Mouse (Mus musculus): ENCODE data around the gene Nck2. TPM values are rescaled to one million over a fixed set of nuclear protein-coding genes. Genes with fewer than 3 reads are reported as not detected.

Nck2 gene
- polyA plus RNA-seq, 1 experiment, result 2.4 TPM

- H3K9me3 ChIP-seq (ENCODE audit: control insufficient read depth, low read length), result no peaks in the 10 kb centered on the region
- peaks cover 35% of the 10 kb centered on the region for H3K4me1 ChIP-seq (ENCODE audit: control insufficient read depth)
- TF ChIP-seq TAL1 (IDR thresholded peaks at IDR 0.05; ENCODE audit: low read length) (no peak), GATA1 (IDR thresholded peaks at IDR 0.05; ENCODE audit: low read length) (no peak)
- H3K36me3 ChIP-seq (ENCODE audit: control insufficient read depth), result no peaks in the 10 kb centered on the region
- H3K4me3 ChIP-seq (replicated peaks), result no peak overlapping the region
- no peaks in the 10 kb centered on the region for H3K27me3 ChIP-seq (ENCODE audit: control insufficient read depth)
Observed at GRCm38 (mm10) chr1:43404693-43405678, 39.4 kb upstream of the Nck2 start.

DNA sequence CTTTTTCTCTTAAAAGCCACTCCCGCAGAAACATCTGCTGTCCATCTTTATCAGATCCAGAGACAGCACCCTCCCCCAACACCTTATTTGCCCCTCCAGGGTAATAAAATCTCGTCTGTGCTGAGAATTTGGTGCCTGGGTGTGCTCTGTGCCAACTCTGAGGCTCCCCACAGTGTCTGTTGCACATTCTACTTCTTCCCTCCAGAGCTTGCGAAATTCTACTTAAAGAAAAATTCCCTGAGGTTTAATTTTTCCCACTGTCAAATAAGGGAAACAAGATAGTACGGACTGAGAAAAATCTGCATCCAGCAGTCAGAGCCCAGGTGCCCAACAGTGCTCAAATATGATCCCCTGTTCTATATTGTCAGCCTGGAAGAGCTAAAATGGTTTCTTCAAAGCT lies 35.4 kb upstream of the Nck2 start:
- no peaks in the 10 kb centered on the region for H3K9me3 ChIP-seq (ENCODE audit: control insufficient read depth, low read length)
- H3K4me1 ChIP-seq (ENCODE audit: control insufficient read depth), result peaks cover 47% of the 10 kb centered on the region
- TF ChIP-seq GATA1 (IDR thresholded peaks at IDR 0.05; ENCODE audit: low read length) (no peak), TAL1 (IDR thresholded peaks at IDR 0.05; ENCODE audit: low read length) (no peak)
- H3K36me3 ChIP-seq (ENCODE audit: control insufficient read depth), result no peaks in the 10 kb centered on the region; the same call in 1 of the 2 replicates
- no peaks in the 10 kb centered on the region for H3K27me3 ChIP-seq (ENCODE audit: control insufficient read depth)
- no peak overlapping the region for H3K4me3 ChIP-seq (replicated peaks)

DNA sequence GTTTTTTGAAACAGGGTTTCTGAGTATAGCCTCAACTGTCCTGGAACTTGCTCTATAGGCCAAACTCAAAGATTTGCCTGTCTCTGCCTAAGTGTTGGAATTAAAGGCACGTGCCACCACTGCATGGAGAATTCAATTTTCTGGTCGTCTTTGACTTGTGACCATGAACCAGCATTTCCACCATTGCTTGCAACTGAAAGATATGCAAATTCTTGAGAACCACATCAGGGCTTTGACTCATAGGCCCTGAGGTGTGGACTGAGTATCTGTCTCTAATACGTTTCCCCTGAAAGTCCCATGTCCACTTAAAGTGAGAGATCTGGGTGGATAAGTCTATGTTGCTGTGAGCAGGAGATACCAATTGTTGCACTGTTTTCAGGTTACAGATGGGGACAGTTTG lies 31.6 kb upstream of the Nck2 start:
- peaks cover 4% of the 10 kb centered on the region; the same call in 1 of the 2 replicates for H3K36me3 ChIP-seq (ENCODE audit: control insufficient read depth)

DNA sequence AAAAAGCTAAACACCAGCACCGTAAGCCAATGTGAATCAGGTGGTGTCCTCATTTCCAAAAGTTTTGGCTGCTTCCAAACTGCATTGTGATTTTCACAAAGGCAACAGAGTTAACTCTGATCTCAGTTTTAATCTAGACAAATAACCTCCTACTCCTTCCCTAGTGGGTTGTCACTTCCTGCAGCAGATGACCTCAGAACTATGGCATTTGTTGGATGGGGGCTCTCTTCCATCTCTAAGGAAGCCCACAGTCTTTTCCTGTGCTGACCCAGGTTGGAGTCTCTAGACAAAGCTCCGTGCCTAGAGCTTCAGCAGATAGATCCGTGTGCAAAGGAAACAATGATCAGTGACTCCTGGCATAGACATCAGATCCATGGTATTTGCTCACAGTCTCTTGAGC lies 31.1 kb upstream of the Nck2 start:
- TF ChIP-seq TAL1 (IDR thresholded peaks at IDR 0.05; ENCODE audit: low read length), result no peak
- TF ChIP-seq GATA1 (IDR thresholded peaks at IDR 0.05; ENCODE audit: low read length), result no peak
- Histone ChIP-seq H3K36me3 (ENCODE audit: control insufficient read depth) (peaks cover 4% of the 10 kb centered on the region; the same call in 1 of the 2 replicates), H3K4me1 (ENCODE audit: control insufficient read depth) (peaks cover 74% of the 10 kb centered on the region), H3K4me3 (replicated peaks) (no peak overlapping the region), H3K9me3 (ENCODE audit: control insufficient read depth, low read length) (no peaks in the 10 kb centered on the region), H3K27me3 (ENCODE audit: control insufficient read depth) (no peaks in the 10 kb centered on the region)

More for the DNA sequence above, 31.6 kb upstream of the Nck2 start:
- TF ChIP-seq TAL1 (IDR thresholded peaks at IDR 0.05; ENCODE audit: low read length), result no peak
- TF ChIP-seq GATA1 (IDR thresholded peaks at IDR 0.05; ENCODE audit: low read length), result no peak
- H3K27me3 ChIP-seq (ENCODE audit: control insufficient read depth), result no peaks in the 10 kb centered on the region
- peaks cover 73% of the 10 kb centered on the region for H3K4me1 ChIP-seq (ENCODE audit: control insufficient read depth)
- no peaks in the 10 kb centered on the region for H3K9me3 ChIP-seq (ENCODE audit: control insufficient read depth, low read length)
- H3K4me3 ChIP-seq (replicated peaks), result no peak overlapping the region

GRCm38 (mm10) chr1:43413749-43414148 lies 30.6 kb upstream of the Nck2 start:
- H3K4me1 ChIP-seq (ENCODE audit: control insufficient read depth), result peaks cover 76% of the 10 kb centered on the region
- TF ChIP-seq GATA1 (IDR thresholded peaks at IDR 0.05; ENCODE audit: low read length), result no peak
- no peak for TF ChIP-seq TAL1 (IDR thresholded peaks at IDR 0.05; ENCODE audit: low read length)

DNA sequence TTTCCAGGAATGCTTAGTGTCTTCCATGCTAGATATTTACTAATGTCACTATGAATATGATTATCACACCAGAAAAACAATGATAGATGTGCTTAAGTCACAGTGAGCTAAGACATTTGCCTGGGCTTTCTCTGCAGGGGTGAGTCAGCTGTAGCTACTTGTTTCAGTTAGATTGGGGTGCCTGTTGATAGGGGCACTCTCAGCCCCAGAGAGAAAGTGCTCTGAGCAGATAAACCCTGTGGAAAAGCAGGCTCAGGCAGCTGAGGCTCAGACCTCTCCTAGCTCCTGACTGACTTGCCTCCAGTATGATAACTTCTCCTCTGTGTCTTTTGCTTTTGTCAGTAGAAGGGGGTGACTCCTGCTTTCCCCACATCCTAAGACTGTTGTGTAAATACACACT lies 30.2 kb upstream of the Nck2 start:
- peaks cover 4% of the 10 kb centered on the region; the same call in 1 of the 2 replicates for H3K36me3 ChIP-seq (ENCODE audit: control insufficient read depth)
- H3K4me3 ChIP-seq (replicated peaks), result peak overlapping the region; percentile 6
- TF ChIP-seq TAL1 (IDR thresholded peaks at IDR 0.05; ENCODE audit: low read length) (peak; percentile 67), GATA1 (IDR thresholded peaks at IDR 0.05; ENCODE audit: low read length) (peak; percentile 82)
- H3K9me3 ChIP-seq (ENCODE audit: control insufficient read depth, low read length), result no peaks in the 10 kb centered on the region
- no peaks in the 10 kb centered on the region for H3K27me3 ChIP-seq (ENCODE audit: control insufficient read depth)
- peaks cover 71% of the 10 kb centered on the region for H3K4me1 ChIP-seq (ENCODE audit: control insufficient read depth)

More at GRCm38 (mm10) chr1:43413749-43414148, 30.6 kb upstream of the Nck2 start:
- Histone ChIP-seq H3K4me3 (replicated peaks) (peak overlapping the region; percentile 6), H3K9me3 (ENCODE audit: control insufficient read depth, low read length) (no peaks in the 10 kb centered on the region), H3K27me3 (ENCODE audit: control insufficient read depth) (no peaks in the 10 kb centered on the region), H3K36me3 (ENCODE audit: control insufficient read depth) (peaks cover 4% of the 10 kb centered on the region; the same call in 1 of the 2 replicates)

DNA sequence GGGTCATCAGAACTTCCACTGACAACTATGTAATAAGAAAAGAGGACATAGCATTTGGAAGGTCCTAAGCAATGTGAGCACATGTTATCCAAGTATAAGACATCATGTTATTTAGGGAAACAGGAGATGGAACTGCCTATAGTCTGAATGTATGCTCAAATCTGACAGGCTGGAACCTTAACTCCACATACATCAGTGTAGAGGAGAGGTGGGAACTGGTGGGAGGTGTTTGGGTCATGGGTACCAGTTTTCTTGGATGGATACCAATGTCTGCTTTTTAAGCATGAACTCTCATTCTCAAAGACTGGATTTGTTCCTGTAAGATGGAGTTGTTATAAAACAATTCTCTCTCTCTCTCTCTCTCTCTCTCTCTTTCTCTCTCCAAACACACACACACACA lies 29.4 kb upstream of the Nck2 start:
- Histone ChIP-seq H3K36me3 (ENCODE audit: control insufficient read depth) (peaks cover 4% of the 10 kb centered on the region; the same call in 1 of the 2 replicates), H3K4me3 (replicated peaks) (no peak overlapping the region), H3K27me3 (ENCODE audit: control insufficient read depth) (no peaks in the 10 kb centered on the region), H3K4me1 (ENCODE audit: control insufficient read depth) (peaks cover 66% of the 10 kb centered on the region), H3K9me3 (ENCODE audit: control insufficient read depth, low read length) (no peaks in the 10 kb centered on the region)
- TF ChIP-seq GATA1 (IDR thresholded peaks at IDR 0.05; ENCODE audit: low read length) (no peak), TAL1 (IDR thresholded peaks at IDR 0.05; ENCODE audit: low read length) (no peak)

- TF ChIP-seq GATA1 (IDR thresholded peaks at IDR 0.05; ENCODE audit: low read length) (no peak), TAL1 (IDR thresholded peaks at IDR 0.05; ENCODE audit: low read length) (no peak)
- H3K27me3 ChIP-seq (ENCODE audit: control insufficient read depth), result no peaks in the 10 kb centered on the region
- no peak overlapping the region for H3K4me3 ChIP-seq (replicated peaks)
- no peaks in the 10 kb centered on the region for H3K9me3 ChIP-seq (ENCODE audit: control insufficient read depth, low read length)
- peaks cover 6% of the 10 kb centered on the region for H3K4me1 ChIP-seq (ENCODE audit: control insufficient read depth)
- no peaks in the 10 kb centered on the region for H3K36me3 ChIP-seq (ENCODE audit: control insufficient read depth)
Observed at GRCm38 (mm10) chr1:43422969-43423748, 21.2 kb upstream of the Nck2 start.

- Histone ChIP-seq H3K9me3 (ENCODE audit: control insufficient read depth, low read length) (no peaks in the 10 kb centered on the region), H3K4me1 (ENCODE audit: control insufficient read depth) (peaks cover 2% of the 10 kb centered on the region; the same call in 1 of the 2 replicates), H3K27me3 (ENCODE audit: control insufficient read depth) (no peaks in the 10 kb centered on the region), H3K4me3 (replicated peaks) (no peak overlapping the region), H3K36me3 (ENCODE audit: control insufficient read depth) (no peaks in the 10 kb centered on the region)
- no peak for TF ChIP-seq TAL1 (IDR thresholded peaks at IDR 0.05; ENCODE audit: low read length)
- no peak for TF ChIP-seq GATA1 (IDR thresholded peaks at IDR 0.05; ENCODE audit: low read length)
Observed at GRCm38 (mm10) chr1:43426526-43426925, 17.9 kb upstream of the Nck2 start.
